In genomic region chr12:110575926-110576325, GRCm38 (mm10) we compare ENCODE assay signal across 24 mouse cellular contexts.
"Had no signal": no experiment of that assay in that cellular context is flagged by ENCODE, and none has a peak within 500 bp of the region (broad histone marks: within the 10 kb centered on the region; RNA-seq: fewer than 3 reads in every experiment).

No protein-coding gene starts in this region.

- H3K27ac ChIP-seq: forebrain, embryonic 15.5 days; heart, adult 2 months; heart, embryonic 13.5 days; heart, embryonic 15.5 days; hindbrain, embryonic 13.5 days; hindbrain, embryonic 15.5 days; hindbrain, postnatal 0 days; kidney, postnatal 0 days; limb, embryonic 13.5 days; limb, embryonic 15.5 days; liver, embryonic 14.5 days had no signal

- H3K4me2 ChIP-seq: forebrain, embryonic 15.5 days; heart, embryonic 11.5 days; heart, embryonic 13.5 days; heart, embryonic 15.5 days; hindbrain, embryonic 13.5 days; hindbrain, embryonic 15.5 days; limb, embryonic 13.5 days; limb, embryonic 15.5 days; liver, embryonic 11.5 days had no signal

- H3K4me1 ChIP-seq: forebrain, embryonic 15.5 days; heart, embryonic 13.5 days; heart, embryonic 15.5 days; hindbrain, embryonic 13.5 days; hindbrain, embryonic 15.5 days; limb, embryonic 13.5 days; limb, embryonic 15.5 days had no signal

- H3K4me3 ChIP-seq: forebrain, embryonic 15.5 days; heart, adult 2 months; heart, embryonic 13.5 days; heart, embryonic 15.5 days; hindbrain, embryonic 13.5 days; hindbrain, embryonic 15.5 days; limb, embryonic 13.5 days; limb, embryonic 15.5 days had no signal

- ATAC-seq: forebrain, embryonic 15.5 days; forebrain, postnatal 0 days; hindbrain, postnatal 0 days; intestine, embryonic 16.5 days had no signal

- H3K27me3 ChIP-seq: forebrain, embryonic 15.5 days; heart, embryonic 13.5 days; heart, embryonic 15.5 days; hindbrain, embryonic 13.5 days; hindbrain, embryonic 15.5 days; limb, embryonic 13.5 days; limb, embryonic 15.5 days had no signal

- DNase-seq: forebrain, postnatal 0 days; gastrocnemius, postnatal 14 days; gastrocnemius, postnatal 36 days; heart, adult 11 months; heart, adult 2 months; heart, postnatal 14 days; heart, postnatal 36 days; kidney, adult 11 months; layer of hippocampus, adult 9-11 months; layer of hippocampus, postnatal 36 days; left cerebral cortex, postnatal 4 days had no signal

- H3K9me3 ChIP-seq: forebrain, embryonic 15.5 days; heart, embryonic 13.5 days; heart, embryonic 15.5 days; hindbrain, embryonic 13.5 days; hindbrain, embryonic 15.5 days; limb, embryonic 13.5 days; limb, embryonic 15.5 days had no signal

- H3K9ac ChIP-seq: forebrain, embryonic 15.5 days; forebrain, postnatal 0 days; heart, embryonic 13.5 days; heart, embryonic 15.5 days; hindbrain, embryonic 13.5 days; hindbrain, embryonic 15.5 days; limb, embryonic 13.5 days; limb, embryonic 15.5 days; liver, embryonic 14.5 days had no signal
